Mouse (Mus musculus): ENCODE measurements around the gene Rtn1.

Gene Rtn1

DNA sequence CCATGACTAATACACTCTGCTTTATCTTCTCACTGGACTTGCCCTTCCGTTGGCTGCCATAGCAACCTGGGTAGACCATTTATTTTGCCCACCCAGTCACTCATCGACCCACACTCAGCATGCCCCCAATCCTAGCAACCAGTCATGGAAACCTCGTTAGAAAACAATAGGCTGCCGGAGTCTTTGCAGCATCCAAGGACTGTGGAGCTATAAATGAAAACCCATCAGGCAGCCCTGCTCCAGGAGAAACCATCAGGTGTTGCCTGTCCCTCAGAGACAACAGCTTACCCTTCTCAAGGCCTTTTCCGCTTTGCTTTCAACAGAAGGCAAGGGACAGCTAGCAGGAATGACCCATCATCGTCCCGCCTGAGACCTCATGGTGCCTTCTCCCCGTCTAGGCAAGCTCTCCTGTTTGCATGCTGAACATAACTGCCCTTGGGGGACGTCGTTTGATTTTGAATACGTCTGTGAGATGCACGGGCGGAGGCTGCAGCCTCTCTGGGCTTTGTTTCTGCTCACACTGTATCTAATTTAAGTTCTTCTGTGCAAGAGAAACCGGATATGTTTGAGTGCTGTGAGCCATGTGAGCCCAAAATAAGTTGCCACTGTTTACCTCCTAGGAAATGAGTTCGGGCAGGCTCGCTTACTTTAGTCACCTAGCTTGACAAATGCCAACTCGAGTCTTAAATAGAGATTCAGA is 34.8 kb downstream of the Rtn1 start:
- DNase-seq (ENCODE audit: low spot score in 2 of 2) = no peak

DNA sequence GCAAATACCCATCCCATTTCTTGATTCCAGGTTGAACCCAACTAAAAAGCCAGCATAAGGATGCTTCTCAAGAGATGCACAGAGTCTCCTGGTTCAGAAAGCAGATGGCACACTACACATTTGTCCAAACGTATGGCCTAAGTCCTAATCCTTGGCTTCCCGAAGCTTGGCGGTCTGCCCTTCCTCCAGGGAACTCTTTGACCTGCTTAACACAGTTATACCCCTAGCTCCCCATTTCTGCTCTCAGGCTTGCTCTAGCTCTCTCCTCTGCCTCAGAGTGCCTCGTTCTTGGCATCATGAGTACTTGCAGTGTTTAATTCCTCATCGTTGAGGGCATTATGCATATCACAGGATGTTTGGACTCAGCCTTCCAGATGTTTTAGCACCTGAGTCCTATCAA is 38.8 kb downstream of the Rtn1 start:
- DNase-seq (ENCODE audit: low spot score in 2 of 2) = no peak

DNA sequence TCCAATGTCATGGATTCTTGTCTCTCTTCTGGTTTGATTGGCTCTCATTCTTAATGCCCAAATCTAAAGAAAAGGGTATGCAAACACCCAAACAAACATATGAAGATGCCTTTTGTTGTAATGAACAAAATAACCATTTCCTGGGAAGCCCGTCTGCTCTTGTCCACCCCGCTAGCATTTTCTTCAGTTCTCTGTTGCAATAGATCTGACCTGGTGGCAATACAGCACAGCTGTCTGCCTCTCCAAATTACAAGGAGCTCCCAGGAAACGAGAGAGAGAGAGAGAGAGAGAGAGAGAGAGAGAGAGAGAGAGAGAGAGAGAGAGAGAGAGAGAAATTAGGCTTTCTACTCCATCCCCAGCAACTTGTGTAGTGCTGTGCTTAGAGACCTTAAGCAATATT is 42.1 kb downstream of the Rtn1 start:
- DNase-seq (ENCODE audit: low spot score in 2 of 2) = no peak

DNA sequence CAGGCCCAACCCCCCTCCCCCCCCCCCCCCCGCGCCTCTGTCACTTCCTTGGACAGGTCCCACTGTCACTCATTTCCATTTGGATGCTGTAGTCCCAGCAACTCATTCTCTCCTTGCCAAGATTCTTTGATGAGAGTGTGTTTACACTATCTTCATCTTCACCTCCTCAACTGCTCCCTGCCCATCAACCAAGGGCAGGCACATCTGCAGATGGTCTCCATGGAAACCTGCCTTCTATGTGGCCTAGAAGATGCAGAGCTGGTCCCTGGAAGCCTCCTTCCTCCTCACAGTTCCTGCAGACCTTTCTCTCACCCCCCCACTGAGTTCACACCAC is 42.8 kb downstream of the Rtn1 start:
- DNase-seq (ENCODE audit: low spot score in 2 of 2) = no peak

DNA sequence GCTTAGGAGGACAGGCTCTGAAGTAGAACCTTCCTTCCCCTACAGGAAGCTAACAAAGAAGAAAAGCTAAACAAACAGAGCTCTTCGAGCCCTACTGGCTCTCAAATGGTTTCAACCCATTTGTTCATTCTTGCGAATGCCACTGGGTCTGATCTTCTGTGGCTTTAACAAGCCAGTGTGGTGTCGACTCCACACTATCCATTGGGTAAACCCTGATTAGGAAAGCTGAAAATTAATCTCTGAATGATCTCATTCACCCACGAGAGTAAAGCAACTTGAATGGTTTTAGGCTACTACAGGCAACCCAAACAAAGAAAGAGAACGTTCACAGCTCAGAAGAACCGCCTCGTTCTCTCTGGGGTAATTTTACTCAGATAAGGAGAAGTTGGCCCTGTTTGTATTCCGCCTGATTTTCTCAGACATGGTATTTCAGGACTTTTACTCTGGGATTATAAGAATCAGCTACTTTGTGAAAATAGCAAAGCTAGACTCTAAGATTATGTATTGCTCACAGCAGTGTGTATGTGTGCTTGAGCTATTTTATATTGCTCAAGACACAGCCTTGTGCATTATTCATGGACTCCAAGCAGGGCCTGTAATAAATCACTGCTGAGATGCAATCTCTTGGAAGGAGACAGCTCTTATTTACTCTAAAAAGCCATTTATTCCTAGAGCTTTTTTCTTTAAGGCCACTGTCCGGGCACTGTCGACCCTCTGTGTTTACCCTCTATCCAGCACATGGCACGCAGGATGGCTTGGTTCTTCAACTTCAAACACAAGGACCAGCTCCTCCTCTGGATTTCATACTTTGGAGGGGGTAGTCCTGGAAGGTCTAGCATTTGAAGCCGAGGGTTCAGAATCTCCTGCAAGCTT is 43.4 kb downstream of the Rtn1 start:
- no peak for DNase-seq (ENCODE audit: low spot score in 2 of 2)

DNA sequence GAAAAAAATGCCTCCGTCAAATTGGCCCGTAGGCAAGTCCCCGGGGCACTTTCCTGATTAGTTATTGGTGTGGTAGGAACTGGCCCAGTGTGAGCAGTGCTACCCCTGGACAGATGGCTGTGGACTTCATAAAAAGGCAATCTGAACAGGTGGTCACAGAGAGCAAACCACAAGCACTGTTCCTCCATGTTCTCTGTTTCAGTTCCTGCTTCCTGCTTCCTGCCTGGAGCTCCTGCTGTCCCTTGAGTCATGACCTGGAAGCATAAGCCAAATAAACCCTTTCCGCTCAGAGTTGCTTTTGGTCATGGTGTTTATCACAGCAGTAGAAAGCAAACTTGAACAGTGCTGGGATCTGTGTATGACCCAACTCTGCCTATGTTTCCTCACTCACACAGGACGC is 44.3 kb downstream of the Rtn1 start:
- no peak for DNase-seq (ENCODE audit: low spot score in 2 of 2)

DNA sequence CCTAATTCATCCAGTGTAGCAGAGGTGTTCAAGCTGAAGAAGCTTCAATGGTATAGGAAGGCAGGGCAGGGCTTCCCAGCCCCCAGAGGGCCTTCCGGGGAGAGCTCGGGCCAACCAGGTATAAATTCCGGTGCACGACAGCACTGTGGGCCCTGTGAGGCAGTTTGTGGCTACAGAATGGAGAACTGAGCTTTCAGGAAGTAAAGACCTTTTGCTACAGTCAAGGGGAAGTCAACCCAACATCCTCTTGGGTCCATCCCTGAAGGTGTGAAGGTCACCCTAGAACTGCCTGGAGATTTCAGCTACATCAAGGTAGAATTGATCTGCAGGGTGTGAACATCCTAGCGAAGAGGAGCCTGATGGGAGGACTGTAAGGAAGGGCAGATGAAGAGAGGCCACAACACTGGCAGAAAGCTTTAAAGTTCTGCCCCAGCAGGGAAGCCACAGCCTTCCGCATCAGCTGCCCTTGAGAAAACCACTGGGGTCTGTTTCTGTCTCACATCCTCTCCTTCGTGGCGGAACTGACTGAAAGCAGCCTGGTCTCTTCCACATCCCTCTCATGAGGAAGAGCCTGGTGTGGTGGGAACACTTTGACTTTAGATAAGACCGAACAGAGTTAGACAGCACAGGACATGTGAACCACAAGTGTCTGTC is 47.0 kb downstream of the Rtn1 start:
- DNase-seq (ENCODE audit: low spot score in 2 of 2) = no peak

DNA sequence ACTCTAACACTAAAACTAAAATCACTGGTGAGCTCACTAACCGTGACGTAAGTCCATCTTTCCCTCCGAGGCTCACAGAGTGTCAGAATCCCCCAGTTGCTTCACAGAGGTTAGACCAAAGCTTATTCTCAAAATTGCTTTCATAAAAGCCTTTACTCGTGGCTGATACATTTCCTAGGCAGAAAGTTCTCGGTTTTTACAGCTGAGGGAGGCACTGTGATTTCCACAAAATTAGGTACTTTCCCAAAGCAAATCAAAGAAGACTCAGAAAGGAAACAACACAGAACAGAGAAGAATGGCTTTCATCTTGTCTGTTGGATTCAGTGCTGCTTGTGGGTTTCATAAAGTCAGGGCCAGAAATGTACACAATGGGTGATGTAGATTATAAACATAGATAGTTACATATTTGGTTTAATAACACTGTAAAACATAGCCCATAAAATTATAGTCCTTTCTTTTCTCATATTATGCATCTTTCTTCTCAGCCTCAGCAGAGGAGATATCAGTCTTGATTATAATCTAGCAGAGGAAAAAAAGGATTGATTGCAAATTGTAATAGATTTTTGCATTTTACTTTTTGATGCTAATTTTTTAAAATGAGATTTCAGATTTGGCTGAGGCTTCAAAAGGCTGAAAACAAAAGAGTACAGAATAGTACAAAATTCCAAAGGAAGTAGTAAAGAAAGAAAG is 47.8 kb downstream of the Rtn1 start:
- DNase-seq (ENCODE audit: low spot score in 2 of 2) = no peak

DNA sequence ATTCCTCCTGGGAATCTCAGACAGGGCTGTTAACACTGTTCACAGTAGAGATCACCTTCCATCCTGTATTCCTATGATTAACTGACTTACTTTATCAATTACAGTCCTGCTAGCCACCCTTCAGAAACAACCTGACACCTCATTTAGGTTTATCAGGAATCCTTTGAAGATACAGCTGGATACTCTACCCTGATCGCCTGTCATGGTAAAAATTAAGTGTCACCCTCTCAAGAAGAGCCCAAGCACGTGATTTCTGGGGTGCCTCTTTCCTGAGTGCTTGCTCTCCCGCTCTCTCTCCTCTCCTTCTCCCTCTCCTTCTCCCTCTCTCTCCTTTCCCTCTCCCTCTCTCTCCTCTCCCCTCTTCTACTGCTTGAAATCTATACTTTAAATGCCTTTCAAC is 49.0 kb downstream of the Rtn1 start:
- no peak for DNase-seq (ENCODE audit: low spot score in 2 of 2)

DNA sequence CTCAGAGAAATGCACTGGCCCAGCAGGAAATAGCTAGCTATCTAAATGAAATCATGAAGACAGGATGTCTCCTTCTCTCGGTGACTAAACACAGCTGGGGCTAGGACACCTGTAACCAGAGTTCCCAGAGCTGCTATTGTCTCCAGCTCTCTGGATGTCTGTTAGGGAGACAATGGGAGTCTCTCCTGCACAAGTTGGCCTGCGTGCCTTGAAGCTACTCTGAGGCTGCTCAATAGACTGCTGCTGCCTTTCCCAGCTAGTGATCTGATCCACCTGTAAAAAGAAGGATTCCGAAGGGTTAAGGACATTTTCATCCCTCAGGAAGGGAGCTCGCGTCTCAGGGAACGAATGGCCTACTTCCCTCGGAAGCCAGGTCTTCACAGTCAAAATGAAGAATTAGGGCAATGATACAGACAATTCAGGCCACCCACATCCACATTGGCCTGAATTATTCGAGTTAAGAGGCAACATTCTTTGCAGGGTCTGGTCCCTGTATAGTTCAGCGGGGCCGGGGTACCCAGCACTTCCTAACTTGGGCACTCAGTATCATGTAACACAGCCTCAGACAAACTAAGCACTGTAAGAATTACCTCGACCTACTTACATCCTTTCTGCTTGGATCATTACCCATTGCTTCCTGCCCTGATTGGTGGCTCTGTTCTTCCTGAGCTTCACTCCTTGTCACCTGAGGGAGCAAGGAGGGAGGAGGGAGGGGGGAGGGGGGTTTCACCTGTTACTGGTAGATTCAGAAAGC is 51.0 kb downstream of the Rtn1 start:
- no peak for DNase-seq (ENCODE audit: low spot score in 2 of 2)

DNA sequence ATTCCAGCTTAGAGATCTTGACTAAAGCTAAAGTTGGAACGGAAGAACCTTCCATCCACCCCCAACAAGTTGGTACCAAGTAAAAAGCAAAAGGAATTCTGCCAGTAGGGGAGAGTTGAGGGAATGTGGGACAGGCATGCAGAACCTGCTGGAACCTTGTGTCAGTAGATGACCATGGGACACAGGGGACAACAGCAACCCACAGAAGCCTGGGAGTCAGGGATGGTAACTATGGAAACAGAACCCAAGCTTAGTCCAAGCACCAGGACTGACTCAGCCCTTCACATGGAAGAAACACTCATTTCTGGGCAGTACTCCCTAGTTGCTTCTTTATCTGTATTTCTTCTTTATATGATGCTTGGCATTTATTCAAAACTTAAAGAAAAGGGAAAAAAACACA is 54.6 kb downstream of the Rtn1 start:
- no peak for DNase-seq (ENCODE audit: low spot score in 2 of 2)

DNA sequence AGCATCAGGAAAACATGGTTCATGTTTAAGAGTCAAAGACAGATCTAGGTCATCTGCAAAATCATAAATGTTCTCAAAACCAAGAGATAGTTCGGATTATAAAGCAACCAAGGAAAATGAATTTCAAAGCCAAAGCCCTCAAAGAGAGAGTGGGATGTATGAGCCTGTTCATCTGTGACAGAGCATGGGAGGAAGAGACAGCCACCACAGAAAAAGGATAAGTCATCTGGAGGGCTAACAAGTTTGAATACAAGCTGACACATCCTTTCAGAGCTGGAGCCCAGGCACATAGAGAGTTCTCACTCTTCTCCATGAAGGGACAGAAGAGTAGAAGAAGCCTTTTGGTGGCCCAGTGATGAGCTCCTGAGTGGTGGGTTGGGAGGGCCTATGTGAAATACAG is 55.3 kb downstream of the Rtn1 start:
- DNase-seq (ENCODE audit: low spot score in 2 of 2) = no peak

DNA sequence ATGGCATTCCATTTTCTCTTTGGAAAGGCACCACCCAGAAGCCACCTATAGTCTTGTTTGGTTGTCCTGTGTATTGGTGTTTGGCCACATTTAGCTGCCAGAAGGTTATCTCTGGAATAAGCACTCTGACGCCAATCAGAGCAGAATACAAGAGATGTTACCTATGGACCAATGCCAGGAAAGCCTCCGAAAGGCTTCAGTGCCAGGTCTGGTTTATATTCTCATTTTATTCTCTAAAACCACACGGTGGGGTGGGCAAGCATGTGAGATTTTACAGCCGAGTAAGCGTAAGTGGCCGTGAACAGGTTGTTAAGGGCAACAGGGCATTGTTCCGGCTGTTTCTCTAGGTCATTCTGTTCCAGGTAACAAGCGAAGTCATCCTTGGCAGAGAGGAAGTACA is 60.3 kb downstream of the Rtn1 start:
- no peak for DNase-seq (ENCODE audit: low spot score in 2 of 2)

DNA sequence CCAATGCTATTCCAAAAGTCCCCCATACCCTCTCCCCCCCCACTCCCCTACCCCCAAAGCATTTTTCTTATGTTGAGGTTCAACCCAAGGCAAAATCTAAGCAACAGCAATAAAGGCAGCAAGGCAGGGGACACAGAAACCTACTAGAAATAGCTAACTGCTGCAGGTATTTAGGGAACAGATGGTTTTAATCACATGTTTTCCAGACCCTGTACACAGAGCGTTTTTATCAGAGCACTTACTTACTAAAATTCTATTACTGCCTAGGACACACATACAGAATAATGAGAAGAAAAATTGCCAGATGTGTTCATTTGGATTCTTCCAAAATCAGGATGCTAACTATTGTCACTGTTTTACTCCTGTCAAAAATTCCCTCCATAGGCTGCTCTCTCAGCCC is 61.7 kb downstream of the Rtn1 start:
- no peak for DNase-seq (ENCODE audit: low spot score in 2 of 2)

DNA sequence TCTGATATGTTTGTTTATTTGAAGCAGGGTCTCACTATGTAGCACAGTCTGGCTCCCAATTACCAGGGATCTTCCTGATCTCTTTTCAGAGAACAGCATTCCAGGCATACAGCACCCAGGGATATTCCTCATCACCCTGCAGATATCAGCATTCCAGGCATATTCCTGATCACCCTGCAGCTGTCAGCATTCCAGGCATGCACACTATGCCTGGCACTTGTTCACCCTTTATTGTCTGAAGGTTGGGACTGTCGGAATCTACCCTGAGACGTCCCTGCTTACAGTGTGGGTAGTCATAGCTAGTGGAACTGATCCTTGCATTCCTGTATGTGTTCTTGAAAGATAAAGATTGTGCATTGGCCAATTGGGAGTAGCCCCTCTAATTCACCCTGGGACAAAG is 65.2 kb downstream of the Rtn1 start:
- no peak for DNase-seq (ENCODE audit: low spot score in 2 of 2)

DNA sequence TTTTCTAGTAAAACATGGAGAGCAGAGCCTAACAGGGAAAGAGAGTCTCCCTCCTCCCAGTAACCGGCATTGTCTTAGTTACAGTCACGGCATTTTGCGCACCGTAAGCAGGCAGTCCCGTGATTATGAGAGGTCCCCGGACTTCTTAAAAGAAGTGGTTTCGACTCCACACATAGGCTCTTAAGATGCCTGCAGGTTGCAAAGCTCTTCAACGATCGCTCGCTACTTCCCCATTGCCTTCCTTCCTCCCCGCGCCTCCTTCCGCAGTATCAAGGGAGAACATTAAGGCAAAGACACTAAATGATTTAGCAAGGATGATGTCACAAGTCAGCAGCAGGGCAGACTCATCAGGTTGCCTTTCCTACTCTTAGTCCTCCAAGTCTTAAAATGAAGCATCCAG is 72.8 kb downstream of the Rtn1 start:
- DNase-seq (ENCODE audit: low spot score in 2 of 2) = no peak

DNA sequence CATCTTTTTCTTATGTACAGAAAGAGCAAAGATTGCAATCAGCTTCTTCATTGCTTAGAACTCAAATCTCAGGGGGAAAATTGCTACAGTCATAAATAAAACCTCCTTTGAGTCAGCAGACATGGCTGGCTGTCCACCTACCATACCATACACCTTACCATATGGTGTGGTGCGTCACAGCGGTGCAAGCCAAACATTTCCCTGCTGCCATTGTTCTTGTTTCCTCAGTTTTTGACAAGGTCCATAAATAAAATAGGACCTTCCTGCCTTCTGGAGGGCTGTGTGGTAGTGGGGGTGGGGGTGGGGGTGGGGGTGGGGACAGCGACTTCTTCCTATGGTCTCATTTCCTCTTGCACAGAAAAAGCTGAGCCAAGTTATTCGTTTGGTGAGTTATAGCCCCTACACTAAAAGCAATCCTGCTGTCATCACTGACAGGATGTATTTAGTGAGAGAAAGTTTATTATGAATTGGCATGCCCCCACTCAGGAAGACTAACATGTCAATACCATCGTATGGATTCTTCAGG is 76.3 kb downstream of the Rtn1 start:
- no peak for DNase-seq (ENCODE audit: low spot score in 2 of 2)

DNA sequence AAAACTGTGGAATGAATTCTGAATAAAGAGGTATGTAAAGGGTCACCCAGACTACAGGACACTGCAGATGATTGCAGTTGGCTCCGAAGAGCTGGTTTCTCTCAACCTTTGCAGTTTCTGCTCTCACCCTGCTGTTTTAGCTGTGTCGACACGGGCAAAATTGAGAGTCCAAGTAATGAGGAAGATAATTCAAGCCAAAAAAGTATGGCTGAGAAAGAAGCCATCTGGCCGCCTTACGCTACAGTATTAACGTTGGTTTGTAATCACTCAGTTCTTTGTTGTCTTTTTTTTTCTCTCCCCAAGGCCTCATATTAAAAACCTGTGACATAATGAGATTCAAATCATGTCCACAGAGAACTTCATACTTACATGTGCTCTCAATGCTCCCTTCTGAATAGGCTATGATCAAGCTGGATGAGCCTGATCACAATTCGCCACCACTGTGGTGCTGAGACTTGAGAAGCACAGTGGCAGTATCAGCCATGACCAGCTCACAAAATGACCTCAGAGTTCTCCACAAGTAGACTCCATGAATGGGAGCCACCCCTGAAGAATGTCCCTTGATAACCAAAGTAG is 76.9 kb downstream of the Rtn1 start:
- no peak for DNase-seq (ENCODE audit: low spot score in 2 of 2)

DNA sequence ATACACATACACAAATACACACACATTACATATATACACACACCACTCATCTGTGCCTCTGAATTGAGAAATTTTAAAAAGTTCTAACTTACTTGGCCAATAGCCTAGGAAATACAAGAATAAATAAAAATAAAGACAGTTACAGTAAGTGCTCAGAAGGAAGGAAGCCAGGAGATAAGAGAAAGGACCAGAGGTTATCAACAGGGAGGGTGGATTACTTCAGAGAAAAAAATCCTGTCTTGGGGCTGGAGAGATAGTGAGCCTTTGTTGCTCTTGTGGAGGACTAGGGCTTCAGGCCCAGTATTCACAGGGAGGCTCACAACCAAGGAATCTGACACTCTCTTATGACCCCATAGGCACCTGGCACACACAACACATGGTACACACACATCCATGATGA is 82.8 kb downstream of the Rtn1 start:
- DNase-seq (ENCODE audit: low spot score in 2 of 2) = no peak

DNA sequence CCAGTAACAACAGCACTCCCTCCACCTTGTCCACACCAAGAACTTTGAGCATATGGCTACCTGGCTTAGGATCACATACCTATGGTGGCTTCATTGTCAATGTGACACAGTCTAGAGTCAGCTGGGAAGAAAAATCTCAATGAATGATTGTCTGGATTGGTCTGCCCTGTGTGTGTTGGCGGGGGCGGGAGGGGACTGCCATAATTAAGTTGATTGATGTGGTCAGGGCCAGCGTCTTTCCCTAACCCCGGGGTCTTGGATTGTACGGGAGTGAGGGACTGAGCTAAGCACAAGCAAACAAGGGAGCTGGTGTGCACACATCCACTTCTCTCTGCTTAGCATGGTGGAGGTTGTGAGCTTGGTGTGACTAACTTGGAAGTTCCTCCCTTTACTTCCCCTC is 83.8 kb downstream of the Rtn1 start:
- no peak for DNase-seq (ENCODE audit: low spot score in 2 of 2)

DNA sequence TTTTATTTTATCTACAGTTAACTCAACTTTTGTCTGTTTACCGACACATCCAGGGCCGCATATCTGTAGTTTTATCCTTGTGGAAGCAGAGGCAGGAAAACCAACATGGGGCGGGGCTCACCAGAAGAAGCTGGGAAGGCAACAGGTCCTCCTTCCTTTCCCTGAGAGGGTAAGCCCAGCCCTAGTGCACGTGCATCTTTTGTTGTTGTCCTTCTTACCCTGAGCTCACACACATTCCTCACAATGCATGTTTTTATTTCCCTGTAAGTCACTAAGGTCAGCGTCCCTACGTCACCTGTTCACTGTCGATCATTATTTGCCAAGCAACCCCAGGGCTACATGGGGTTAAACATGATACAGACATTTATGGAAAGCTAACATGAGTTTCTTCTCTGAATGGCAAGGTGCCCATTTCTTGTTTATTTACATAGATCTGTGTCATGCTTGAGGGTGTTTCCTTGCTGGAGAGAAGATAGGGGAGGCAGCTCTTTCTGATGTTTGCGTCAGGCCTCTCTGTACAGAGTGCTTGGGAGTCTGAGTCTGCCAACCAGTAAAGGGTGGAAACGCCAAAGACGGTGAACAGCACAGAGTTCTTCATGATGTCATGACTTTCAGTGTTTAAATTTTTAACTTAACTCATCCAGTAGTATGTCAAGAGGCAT is 84.5 kb downstream of the Rtn1 start:
- no peak for DNase-seq (ENCODE audit: low spot score in 2 of 2)

All from right cerebral cortex, postnatal 36 days (tissue).